Mouse (Mus musculus): ENCODE measurements around the gene Prkag1. TPM values are rescaled to one million over a fixed set of nuclear protein-coding genes. Genes with fewer than 3 reads are reported as not detected.
A peak's percentile ranks its signal among the peaks of the same experiment; 100 is the strongest.

Prkag1 gene
- polyA plus RNA-seq, 1 experiment from 2014 or later, result 98.5 TPM

GRCm38 (mm10) chr15:98865771-98866170 is 34.5 kb upstream of the Prkag1 start:
- no peak overlapping the region for H3K27ac ChIP-seq
- no peaks in the 10 kb centered on the region for H3K27me3 ChIP-seq
- no peak overlapping the region for H3K4me3 ChIP-seq (replicated peaks)
- H3K9me3 ChIP-seq (replicated peaks), result no peaks in the 10 kb centered on the region
- H3K36me3 ChIP-seq, result peaks cover 60% of the 10 kb centered on the region
- ATAC-seq (replicated peaks; ENCODE audit: low FRiP score), result no peak
- H3K9ac ChIP-seq, result no peak overlapping the region
- no peak overlapping the region for H3K4me2 ChIP-seq
- peaks cover 33% of the 10 kb centered on the region for H3K4me1 ChIP-seq
- WGBS, result 98% methylated on average over 8 of the region's 8 CpGs

DNA sequence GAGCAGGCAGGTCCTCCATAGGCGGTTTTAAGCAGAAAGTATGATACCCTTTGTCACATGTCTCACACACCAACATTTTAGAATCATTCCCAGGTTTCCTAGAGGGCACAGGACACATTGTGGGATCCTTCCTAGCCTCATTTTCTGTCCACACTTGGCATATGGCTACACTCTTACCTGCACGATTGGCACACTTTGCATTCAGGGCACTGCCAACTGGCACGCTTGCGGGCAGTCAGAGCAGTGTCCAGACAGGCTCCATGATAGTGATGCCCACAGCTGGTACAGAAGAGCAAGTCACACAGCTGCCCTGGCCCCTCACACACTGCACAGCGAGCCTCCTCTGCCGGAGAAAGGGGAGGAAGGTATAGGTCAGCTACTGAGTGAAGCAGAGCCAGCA is 33.6 kb upstream of the Prkag1 start:
- H3K9ac ChIP-seq, result no peak overlapping the region
- peaks cover 30% of the 10 kb centered on the region for H3K4me1 ChIP-seq
- no peak overlapping the region for H3K27ac ChIP-seq
- peaks cover 68% of the 10 kb centered on the region for H3K36me3 ChIP-seq
- ATAC-seq (replicated peaks; ENCODE audit: low FRiP score), result no peak
- H3K4me2 ChIP-seq, result no peak overlapping the region
- 94% methylated on average over 6 of the region's 6 CpGs for WGBS
- no peaks in the 10 kb centered on the region for H3K9me3 ChIP-seq (replicated peaks)
- H3K27me3 ChIP-seq, result no peaks in the 10 kb centered on the region
- no peak overlapping the region for H3K4me3 ChIP-seq (replicated peaks)

- Histone ChIP-seq H3K4me1 (peaks cover 16% of the 10 kb centered on the region), H3K9me3 (replicated peaks) (no peaks in the 10 kb centered on the region), H3K27me3 (no peaks in the 10 kb centered on the region), H3K4me2 (no peak overlapping the region), H3K36me3 (peaks cover 82% of the 10 kb centered on the region), H3K4me3 (replicated peaks) (no peak overlapping the region), H3K9ac (no peak overlapping the region), H3K27ac (no peak overlapping the region)
- WGBS, result 87% methylated on average over 12 of the region's 12 CpGs
- ATAC-seq (replicated peaks; ENCODE audit: low FRiP score), result no peak
Observed at GRCm38 (mm10) chr15:98863451-98863958, 32.2 kb upstream of the Prkag1 start.

- WGBS, result 86% methylated on average over 21 of the region's 21 CpGs
- Histone ChIP-seq H3K36me3 (peaks cover 99% of the 10 kb centered on the region), H3K4me3 (replicated peaks) (no peak overlapping the region), H3K27ac (no peak overlapping the region), H3K27me3 (no peaks in the 10 kb centered on the region), H3K4me2 (no peak overlapping the region), H3K9ac (no peak overlapping the region), H3K9me3 (replicated peaks) (no peaks in the 10 kb centered on the region), H3K4me1 (peaks cover under 1% of the 10 kb centered on the region; the same call in 1 of the 2 replicates)
- no peak for ATAC-seq (replicated peaks; ENCODE audit: low FRiP score)
Observed at GRCm38 (mm10) chr15:98861701-98862410, 30.5 kb upstream of the Prkag1 start.

DNA sequence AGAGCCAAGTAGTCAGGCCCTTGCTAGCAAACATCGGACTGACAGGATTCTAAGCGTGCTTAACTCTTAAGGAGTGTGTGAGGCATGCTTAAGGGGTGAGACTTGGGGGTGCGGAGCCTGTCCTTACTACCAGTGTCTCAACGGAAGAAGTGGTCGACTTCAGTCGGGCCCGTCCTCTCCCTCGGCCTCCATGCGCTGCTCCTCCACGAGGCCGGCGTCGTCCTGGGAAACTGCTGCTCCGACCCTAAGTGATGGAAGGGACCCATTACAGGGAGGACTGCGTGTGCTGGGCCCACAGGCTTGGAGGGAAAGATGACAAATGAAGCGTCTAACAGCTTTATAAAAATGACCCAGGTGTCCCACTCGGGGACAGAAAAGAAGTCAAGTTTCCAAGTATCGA is 29.6 kb upstream of the Prkag1 start:
- H3K9me3 ChIP-seq (replicated peaks), result no peaks in the 10 kb centered on the region
- H3K4me2 ChIP-seq, result no peak overlapping the region
- ATAC-seq (replicated peaks; ENCODE audit: low FRiP score), result no peak
- peaks cover 100% of the 10 kb centered on the region for H3K36me3 ChIP-seq
- H3K27ac ChIP-seq, result no peak overlapping the region
- WGBS, result 93% methylated on average over 18 of the region's 18 CpGs
- H3K9ac ChIP-seq, result no peak overlapping the region
- no peaks in the 10 kb centered on the region for H3K4me1 ChIP-seq
- no peaks in the 10 kb centered on the region for H3K27me3 ChIP-seq
- H3K4me3 ChIP-seq (replicated peaks), result no peak overlapping the region

DNA sequence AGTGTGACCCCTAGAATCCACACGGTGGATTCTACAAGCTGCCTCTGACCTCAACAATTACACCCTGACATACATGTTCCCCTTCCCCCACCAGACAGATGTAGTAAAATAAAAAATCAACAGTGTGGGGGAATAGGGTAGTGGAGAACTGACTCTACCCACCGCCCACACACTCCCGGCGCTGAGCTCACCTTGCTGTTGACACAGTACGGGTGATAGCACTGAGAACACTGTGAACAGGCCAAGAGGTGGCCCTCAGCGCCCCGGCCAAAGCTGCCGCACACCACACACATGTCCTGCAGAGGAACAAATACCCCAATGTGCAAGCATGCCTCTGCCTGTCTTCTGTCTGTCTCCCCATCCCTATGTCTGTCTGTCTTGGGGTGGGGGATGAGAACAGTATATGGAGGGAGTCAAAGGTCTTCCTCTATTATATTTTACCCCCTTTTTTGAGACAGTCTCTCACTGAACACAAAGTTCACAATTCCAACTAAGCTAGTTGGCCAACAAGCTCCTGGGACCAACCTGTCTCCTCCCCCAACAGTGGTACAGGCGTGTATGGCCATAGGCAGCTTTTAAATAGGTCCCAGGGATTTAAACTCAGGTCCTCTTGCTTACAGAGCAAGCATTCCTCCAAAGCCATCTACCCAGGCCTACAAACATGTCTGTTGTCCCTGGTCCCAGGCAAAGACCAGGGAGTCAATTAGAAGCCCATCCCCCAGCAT is 28.2 kb upstream of the Prkag1 start:
- ATAC-seq (replicated peaks; ENCODE audit: low FRiP score), result no peak
- H3K27ac ChIP-seq, result no peak overlapping the region
- no peaks in the 10 kb centered on the region for H3K9me3 ChIP-seq (replicated peaks)
- no peaks in the 10 kb centered on the region for H3K4me1 ChIP-seq
- H3K27me3 ChIP-seq, result no peaks in the 10 kb centered on the region
- no peak overlapping the region for H3K4me2 ChIP-seq
- H3K36me3 ChIP-seq, result peaks cover 100% of the 10 kb centered on the region
- WGBS, result 69% methylated on average over 9 of the region's 9 CpGs
- no peak overlapping the region for H3K9ac ChIP-seq
- no peak overlapping the region for H3K4me3 ChIP-seq (replicated peaks)

GRCm38 (mm10) chr15:98854214-98854613 is 22.9 kb upstream of the Prkag1 start:
- no peak for ATAC-seq (replicated peaks; ENCODE audit: low FRiP score)
- Histone ChIP-seq H3K9me3 (replicated peaks) (no peaks in the 10 kb centered on the region), H3K27me3 (no peaks in the 10 kb centered on the region), H3K4me3 (replicated peaks) (no peak overlapping the region), H3K4me1 (no peaks in the 10 kb centered on the region), H3K9ac (no peak overlapping the region), H3K36me3 (peaks cover 100% of the 10 kb centered on the region), H3K4me2 (no peak overlapping the region), H3K27ac (no peak overlapping the region)
- 93% methylated on average over 16 of the region's 16 CpGs for WGBS

DNA sequence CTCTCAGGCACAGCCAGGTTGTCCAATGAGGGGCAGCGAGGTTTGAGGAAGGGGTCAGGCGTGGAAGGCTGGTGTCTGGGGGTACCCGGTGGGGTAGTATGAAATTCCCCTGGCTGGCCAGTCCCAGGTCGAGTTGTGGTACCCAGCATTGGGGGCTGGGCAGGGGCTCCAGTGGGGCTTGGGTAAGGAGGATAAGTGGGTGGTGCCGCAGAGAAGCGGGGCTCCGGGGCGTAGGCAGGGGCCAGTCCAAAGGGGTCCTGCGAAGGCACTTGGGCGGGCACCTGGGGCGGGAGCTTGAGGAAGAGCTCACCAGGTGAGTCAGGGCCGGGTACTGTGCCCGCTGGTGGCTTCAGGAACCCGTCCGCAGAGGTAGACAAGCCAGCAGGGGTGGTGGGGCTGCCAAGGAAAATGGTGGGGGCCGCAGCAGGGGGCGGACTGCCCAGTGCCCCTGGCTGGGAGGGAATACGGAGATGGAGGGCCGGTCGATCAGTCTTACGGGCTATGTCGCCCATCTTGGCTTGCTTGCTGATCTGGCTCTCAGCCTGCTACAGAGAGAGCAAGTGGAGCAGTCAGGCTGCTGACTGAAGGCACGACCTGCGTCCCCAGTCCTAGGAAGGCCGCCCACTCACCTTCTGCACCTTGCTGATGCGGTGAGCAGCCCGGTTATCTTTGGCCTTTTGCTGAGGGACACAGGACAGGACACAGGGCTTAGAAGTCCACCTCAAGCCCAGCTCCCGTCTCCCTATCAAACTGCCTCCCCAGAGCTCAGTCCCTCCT is 22.0 kb upstream of the Prkag1 start:
- no peak overlapping the region for H3K27ac ChIP-seq
- 95% methylated on average over 28 of the region's 28 CpGs for WGBS
- H3K9me3 ChIP-seq (replicated peaks), result no peaks in the 10 kb centered on the region
- no peak overlapping the region for H3K4me2 ChIP-seq
- no peak overlapping the region for H3K9ac ChIP-seq
- no peaks in the 10 kb centered on the region for H3K4me1 ChIP-seq
- H3K36me3 ChIP-seq, result peaks cover 100% of the 10 kb centered on the region
- no peaks in the 10 kb centered on the region for H3K27me3 ChIP-seq
- H3K4me3 ChIP-seq (replicated peaks), result no peak overlapping the region
- ATAC-seq (replicated peaks; ENCODE audit: low FRiP score), result no peak; the same call in 1 of the 2 replicates

DNA sequence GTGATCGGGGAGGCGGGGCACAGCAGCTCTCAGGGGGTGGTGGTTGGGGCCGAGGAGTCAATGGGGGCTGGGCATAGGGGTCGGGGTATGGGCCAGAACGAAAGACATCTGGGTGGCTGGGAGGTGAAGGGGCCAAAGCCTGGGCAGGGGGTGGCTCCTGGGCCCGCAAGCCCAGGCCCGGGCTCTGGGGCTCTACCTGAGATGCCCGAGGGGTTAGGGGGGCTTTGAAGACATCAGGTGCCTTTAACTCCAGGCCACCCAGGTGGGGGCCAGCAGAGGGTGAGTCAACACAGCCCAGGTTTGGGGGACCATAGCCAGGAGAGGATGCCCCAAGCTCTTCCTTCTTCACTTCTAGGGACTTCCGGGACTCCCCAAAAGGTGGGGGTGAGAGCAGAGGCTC is 21.4 kb upstream of the Prkag1 start:
- Histone ChIP-seq H3K4me2 (no peak overlapping the region), H3K9ac (no peak overlapping the region), H3K36me3 (peaks cover 100% of the 10 kb centered on the region), H3K9me3 (replicated peaks) (no peaks in the 10 kb centered on the region), H3K27ac (no peak overlapping the region), H3K4me3 (replicated peaks) (no peak overlapping the region), H3K27me3 (no peaks in the 10 kb centered on the region), H3K4me1 (no peaks in the 10 kb centered on the region)
- peak; percentile 13; the same call in 1 of the 2 replicates for ATAC-seq (replicated peaks; ENCODE audit: low FRiP score)
- 88% methylated on average over 9 of the region's 9 CpGs for WGBS

DNA sequence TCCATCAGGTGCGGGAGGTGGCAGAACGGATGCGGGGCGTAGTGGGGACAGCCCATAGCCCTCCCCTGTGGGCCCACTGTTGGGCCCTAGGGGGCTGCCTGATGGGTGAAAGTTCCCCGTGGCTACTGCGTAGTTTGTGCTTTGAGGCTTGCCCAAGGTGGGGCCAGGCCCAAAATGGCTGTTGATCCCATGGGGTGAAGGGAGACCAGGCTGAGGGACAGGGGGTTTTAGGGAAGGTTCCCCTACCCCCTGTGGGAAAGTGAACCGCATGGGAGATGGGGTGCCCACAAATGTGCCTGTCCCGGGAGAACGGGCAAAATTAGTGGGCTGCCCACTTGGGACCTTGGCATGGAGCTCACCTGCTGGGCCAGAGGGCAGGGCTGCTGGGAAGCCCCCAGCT is 20.8 kb upstream of the Prkag1 start:
- Histone ChIP-seq H3K27me3 (no peaks in the 10 kb centered on the region), H3K36me3 (peaks cover 100% of the 10 kb centered on the region), H3K4me3 (replicated peaks) (no peak overlapping the region), H3K4me2 (no peak overlapping the region), H3K27ac (no peak overlapping the region), H3K9me3 (replicated peaks) (no peaks in the 10 kb centered on the region), H3K9ac (no peak overlapping the region), H3K4me1 (no peaks in the 10 kb centered on the region)
- 95% methylated on average over 9 of the region's 9 CpGs for WGBS
- ATAC-seq (replicated peaks; ENCODE audit: low FRiP score), result no peak

DNA sequence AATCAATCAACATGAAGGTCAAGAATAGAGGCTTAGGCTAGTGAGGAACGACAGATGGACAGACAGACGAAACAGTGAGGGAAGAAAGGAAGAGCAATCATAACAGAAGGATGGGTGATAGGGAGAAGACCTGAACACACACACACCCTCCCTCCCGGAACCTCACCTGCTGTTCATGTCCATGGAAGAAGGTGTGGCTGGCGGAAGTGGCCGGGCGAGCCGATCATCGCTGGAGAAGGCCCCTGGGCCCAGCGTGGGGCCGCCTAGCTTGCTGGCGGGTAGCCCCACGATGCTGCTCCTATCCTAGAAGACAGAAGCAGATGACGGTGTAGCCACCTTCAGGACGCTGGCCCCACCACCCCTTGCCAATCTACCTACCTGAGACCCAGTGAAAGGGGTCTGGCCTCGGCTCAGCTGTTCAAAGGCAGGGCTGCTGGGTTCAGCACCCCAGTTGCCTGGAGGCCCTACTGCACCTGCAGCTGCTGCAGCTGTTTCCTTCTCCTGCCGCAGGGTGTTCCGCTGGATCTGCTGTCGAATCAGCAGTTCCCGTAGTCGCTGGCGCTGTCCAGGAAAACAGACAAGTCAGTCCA is 20.0 kb upstream of the Prkag1 start:
- ATAC-seq (replicated peaks; ENCODE audit: low FRiP score), result no peak
- H3K9me3 ChIP-seq (replicated peaks), result no peaks in the 10 kb centered on the region
- peaks cover 100% of the 10 kb centered on the region for H3K36me3 ChIP-seq
- 91% methylated on average over 21 of the region's 21 CpGs for WGBS
- H3K4me1 ChIP-seq, result no peaks in the 10 kb centered on the region
- H3K27ac ChIP-seq, result no peak overlapping the region
- H3K4me3 ChIP-seq (replicated peaks), result no peak overlapping the region
- no peak overlapping the region for H3K9ac ChIP-seq
- no peaks in the 10 kb centered on the region for H3K27me3 ChIP-seq
- no peak overlapping the region for H3K4me2 ChIP-seq

DNA sequence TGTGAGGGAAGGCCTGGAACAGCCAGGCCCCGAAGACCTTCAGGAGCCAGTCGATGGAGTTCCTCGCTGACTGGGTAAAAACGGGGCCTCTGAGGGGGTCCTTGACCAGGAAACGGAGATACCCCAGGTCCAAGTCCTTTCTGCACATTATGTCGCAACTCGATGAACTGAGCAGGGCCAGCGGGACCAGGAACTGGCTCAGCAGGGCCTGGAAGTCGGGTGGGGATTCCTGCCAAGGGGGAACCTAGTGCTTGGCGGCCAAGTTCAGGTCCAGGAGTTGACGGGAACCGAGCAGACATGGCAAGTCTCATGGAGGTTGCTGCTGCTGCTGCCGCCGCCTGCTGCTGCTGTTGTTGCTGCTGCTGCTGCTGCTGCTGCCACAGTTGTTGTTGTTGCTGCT is 19.3 kb upstream of the Prkag1 start:
- H3K27me3 ChIP-seq, result no peaks in the 10 kb centered on the region
- ATAC-seq (replicated peaks; ENCODE audit: low FRiP score), result no peak

More for the DNA sequence above, 19.3 kb upstream of the Prkag1 start:
- Histone ChIP-seq H3K4me1 (no peaks in the 10 kb centered on the region), H3K36me3 (peaks cover 100% of the 10 kb centered on the region), H3K9me3 (replicated peaks) (no peaks in the 10 kb centered on the region), H3K27ac (no peak overlapping the region), H3K4me3 (replicated peaks) (no peak overlapping the region), H3K9ac (no peak overlapping the region), H3K4me2 (no peak overlapping the region)
- 93% methylated on average over 14 of the region's 14 CpGs for WGBS

All from kidney, embryonic 15.5 days (tissue).